Mouse (Mus musculus) liver, embryonic 14.5 days (tissue): ENCODE data around the gene Hoxd4.
A peak's percentile ranks its signal among the peaks of the same experiment; 100 is the strongest.

Experiments
- CTCF ChIP-seq: IDR thresholded peaks from 2 replicates; pipeline ENCODE4 v1.5.1; 2016; ENCODE audit warnings: antibody characterized with exemption, low read depth, control low read depth
- EP300 ChIP-seq: IDR thresholded peaks from 2 replicates; pipeline ENCODE4 v1.6.1; 2016; ENCODE audit warnings: antibody characterized with exemption, low read depth

- TF ChIP-seq CTCF (peak; percentile 31; the same call in 1 of the 2 replicates), EP300 (no peak)
Observed at GRCm38 (mm10) chr2:74694066-74694465, 17.7 kb upstream of the Hoxd4 start.
